8 mouse cellular contexts compared by ENCODE assay signal in the genomic region with DNA sequence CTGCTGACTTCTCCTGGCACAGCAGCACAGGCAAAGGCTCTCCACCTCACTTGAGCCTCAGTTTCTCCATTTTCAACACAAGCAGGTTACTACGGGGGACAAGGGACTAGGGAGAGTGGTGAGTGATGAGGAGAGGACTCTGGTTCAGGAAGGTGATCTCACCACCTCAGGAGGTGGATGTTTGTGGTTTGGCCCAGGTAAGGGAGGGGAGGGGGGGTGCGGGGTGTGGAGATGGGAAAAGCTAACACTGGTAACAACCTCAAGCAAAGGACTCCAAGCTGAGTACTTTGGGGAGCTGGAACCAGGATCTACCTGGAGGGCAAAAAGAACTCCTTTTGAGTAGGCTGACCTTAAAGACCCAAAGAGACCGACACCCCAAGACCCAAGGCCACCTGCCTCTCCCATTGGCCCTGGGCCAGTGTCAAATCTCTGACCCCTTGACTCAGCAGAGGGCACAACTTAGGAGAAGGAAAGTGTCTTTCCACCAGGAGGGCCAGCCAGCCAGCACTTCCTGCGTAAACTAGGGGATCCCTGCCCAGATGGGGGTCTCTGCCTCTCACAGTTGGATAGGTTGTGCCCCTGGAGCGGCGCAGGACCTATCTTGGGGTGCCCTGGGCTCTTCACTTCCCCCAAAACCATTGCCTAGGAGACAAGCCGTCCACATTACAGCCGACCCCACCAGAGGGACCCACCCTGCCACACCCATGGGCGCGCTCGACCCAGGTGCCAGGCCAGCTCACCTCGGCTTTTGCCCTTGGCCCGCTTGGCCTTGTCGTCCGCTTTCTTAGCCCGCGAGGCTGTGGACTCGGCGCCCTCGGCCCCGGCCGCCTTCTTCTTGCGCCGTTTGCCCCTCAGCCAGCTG. TPM values are rescaled to one million over a fixed set of nuclear protein-coding genes. Genes with fewer than 3 reads are reported as not detected.
A peak's percentile ranks its signal among the peaks of the same experiment; 100 is the strongest.
DNase-seq lines count a peak whose midpoint lies in the region; ATAC-seq lines count a peak whose summit lies in the region.

No protein-coding gene starts in this region.

- H3K4me2 ChIP-seq in intestine, embryonic 14.5 days (ENCODE audit: low read length): peak overlapping the region; percentile 88

- no peak for ATAC-seq in intestine, embryonic 14.5 days (replicated peaks; ENCODE audit: low FRiP score, low TSS enrichment, low read depth)

- WGBS in heart, embryonic 10.5 days: 8% methylated on average over 24 of the region's 24 CpGs
- 10% methylated on average over 24 of the region's 24 CpGs for WGBS in intestine, embryonic 14.5 days

- H3K36me3 ChIP-seq in heart, embryonic 10.5 days: no peaks in the 10 kb centered on the region
- H3K36me3 ChIP-seq in intestine, embryonic 14.5 days (ENCODE audit: control insufficient read depth, insufficient read depth, low read length): no peaks in the 10 kb centered on the region

- H3K27ac ChIP-seq in heart, embryonic 10.5 days: peak overlapping the region; percentile 72
- peak overlapping the region; percentile 59 for H3K27ac ChIP-seq in intestine, embryonic 14.5 days (ENCODE audit: low read depth)

- H3K9ac ChIP-seq in intestine, embryonic 14.5 days (ENCODE audit: low read length): peak overlapping the region; percentile 60

- DNase-seq in heart, embryonic 10.5 days (ENCODE audit: low spot score): no peak
- no peak for DNase-seq in heart, postnatal 4 days
- DNase-seq in adrenal gland, postnatal 25 days: peak; percentile 41
- no peak for DNase-seq in intestine, embryonic 14.5 days (ENCODE audit: low spot score)
- DNase-seq in lung, postnatal 36 days: peak; percentile 41
- no peak for DNase-seq in right cerebral cortex, postnatal 4 days
- no peak for DNase-seq in ovary, postnatal 10 days (ENCODE audit: low spot score)
- no peak for DNase-seq in thymus, postnatal 10 days (ENCODE audit: low spot score in 2 of 2)

- H3K4me1 ChIP-seq in heart, embryonic 10.5 days: peaks cover 37% of the 10 kb centered on the region
- H3K4me1 ChIP-seq in intestine, embryonic 14.5 days (replicated peaks; ENCODE audit: control insufficient read depth, insufficient read depth, low read length): peaks cover 12% of the 10 kb centered on the region

- H3K27me3 ChIP-seq in heart, embryonic 10.5 days (ENCODE audit: insufficient read depth, poor library complexity, severe bottlenecking): peaks cover 99% of the 10 kb centered on the region
- peaks cover 36% of the 10 kb centered on the region for H3K27me3 ChIP-seq in intestine, embryonic 14.5 days (replicated peaks; ENCODE audit: control insufficient read depth, insufficient read depth, low read length)

- H3K9me3 ChIP-seq in heart, embryonic 10.5 days: no peaks in the 10 kb centered on the region
- no peaks in the 10 kb centered on the region for H3K9me3 ChIP-seq in intestine, embryonic 14.5 days (ENCODE audit: control insufficient read depth, low read length)

- peak overlapping the region; percentile 70 for H3K4me3 ChIP-seq in heart, embryonic 10.5 days
- H3K4me3 ChIP-seq in intestine, embryonic 14.5 days (ENCODE audit: low read depth, low read length): peak overlapping the region; percentile 66

RNA-seq across cellular contexts. Expression of a gene that starts 13.6 kb away (rescaled TPM):
- polyA plus RNA-seq in heart, embryonic 10.5 days (2016; fragmentation: Nextera tagmentation; extraction: Ambion mirVana): 1.1 and 2.7 TPM in 2 replicates
- 1 to 10 TPM; 6.5 to 8.6 TPM for total RNA-seq in heart, postnatal 4 days (2021)
- 14.5 and 17.8 TPM in 2 replicates for total RNA-seq in adrenal gland, postnatal 25 days (2021)
- 7.2 and 7.4 TPM in 2 replicates for polyA plus RNA-seq in intestine, embryonic 14.5 days (2014; fragmentation: Nextera tagmentation; extraction: Ambion mirVana)

RNA-seq across cellular contexts. Expression of a gene that starts 39.8 kb away (rescaled TPM):
- 0.42 and 1.2 TPM in 2 replicates for polyA plus RNA-seq in heart, embryonic 10.5 days (2016; fragmentation: Nextera tagmentation; extraction: Ambion mirVana)
- total RNA-seq in heart, postnatal 4 days (2021): 1 to 10 TPM; 8.7 to 9.5 TPM
- 0.61 and 0.86 TPM in 2 replicates for total RNA-seq in adrenal gland, postnatal 25 days (2021)
- 1.3 and 2.1 TPM in 2 replicates for polyA plus RNA-seq in intestine, embryonic 14.5 days (2014; fragmentation: Nextera tagmentation; extraction: Ambion mirVana)

RNA-seq across cellular contexts. Expression of a gene that starts 58.1 kb away (rescaled TPM):
- polyA plus RNA-seq in heart, embryonic 10.5 days (2016; fragmentation: Nextera tagmentation; extraction: Ambion mirVana): 75.8 and 84.8 TPM in 2 replicates
- 10 to 100 TPM; 44.7 to 45.0 TPM for total RNA-seq in heart, postnatal 4 days (2021)
- 96.4 and 99.5 TPM in 2 replicates for total RNA-seq in adrenal gland, postnatal 25 days (2021)
- 92.9 and 97.2 TPM in 2 replicates for polyA plus RNA-seq in intestine, embryonic 14.5 days (2014; fragmentation: Nextera tagmentation; extraction: Ambion mirVana)

RNA-seq across cellular contexts. Expression of a gene that starts 58.1 kb away (rescaled TPM):
- 19.9 and 20.1 TPM in 2 replicates for polyA plus RNA-seq in heart, embryonic 10.5 days (2016; fragmentation: Nextera tagmentation; extraction: Ambion mirVana)
- total RNA-seq in heart, postnatal 4 days (2021): 10 to 100 TPM; 22.5 to 24.2 TPM
- total RNA-seq in adrenal gland, postnatal 25 days (2021): 25.1 and 27.5 TPM in 2 replicates
- 14.6 and 19.5 TPM in 2 replicates for polyA plus RNA-seq in intestine, embryonic 14.5 days (2014; fragmentation: Nextera tagmentation; extraction: Ambion mirVana)

Comparison
In these comparisons a context has a peak if more than half of its experiments do, and no peak if none do; other contexts are left out.
1. DNase-seq: peak in adrenal gland, postnatal 25 days (single experiment) and lung, postnatal 36 days (single experiment); none in heart, embryonic 10.5 days (single experiment), heart, postnatal 4 days (single experiment), intestine, embryonic 14.5 days (single experiment), right cerebral cortex, postnatal 4 days (single experiment), ovary, postnatal 10 days (single experiment) and thymus, postnatal 10 days (0 of 2).